Mouse (Mus musculus) lung, postnatal 0 days (tissue): ENCODE measurements around the gene Egflam. TPM values are rescaled to one million over a fixed set of nuclear protein-coding genes. Genes with fewer than 3 reads are reported as not detected.

Experiments
- ATAC-seq: fragments of 200-750 bp; cut with Nextera tagmentation; 2 replicates; pipeline ENCODE4 v1.8.0; 2017; ENCODE audit warnings: moderate library complexity
- DNase-seq: peaks from one replicate; pipeline ENCODE4 v3.0.0-alpha.2; 2016; ENCODE audit warnings: low spot score
- H3K27ac ChIP-seq: fragments of 300-500 bp; sonication (generic); 2 replicates; pipeline ENCODE4 v1.5.1; 2014; ENCODE audit warnings: antibody characterized with exemption, mild to moderate bottlenecking, low read length, mixed read lengths
- H3K27me3 ChIP-seq: fragments of 300-500 bp; sonication (generic); replicated peaks from 2 replicates; pipeline ENCODE4 v1.6.1; 2014; ENCODE audit warnings: low read length, mixed read lengths; ENCODE audit not compliant: insufficient read depth
- H3K36me3 ChIP-seq: fragments of 300-500 bp; sonication (generic); 2 replicates; pipeline ENCODE4 v1.6.1; 2014; ENCODE audit warnings: low read length, mixed read lengths; ENCODE audit not compliant: insufficient read depth
- H3K4me1 ChIP-seq: fragments of 300-500 bp; sonication (generic); 2 replicates; pipeline ENCODE4 v1.6.1; 2014; ENCODE audit warnings: antibody characterized with exemption, low read depth, low read length, mixed read lengths; ENCODE audit not compliant: insufficient read depth
- H3K4me2 ChIP-seq: fragments of 300-500 bp; sonication (generic); replicated peaks from 2 replicates; pipeline ENCODE4 v1.6.1; 2014; ENCODE audit warnings: low read depth, mild to moderate bottlenecking, low read length, moderate library complexity, mixed read lengths
- H3K4me3 ChIP-seq: fragments of 300-500 bp; sonication (generic); 2 replicates; pipeline ENCODE4 v1.5.1; 2014; ENCODE audit warnings: low read depth, low read length
- H3K9ac ChIP-seq: fragments of 300-500 bp; sonication (generic); replicated peaks from 2 replicates; pipeline ENCODE4 v1.6.1; 2014; ENCODE audit warnings: low read depth, mild to moderate bottlenecking
- H3K9me3 ChIP-seq: fragments of 300-500 bp; sonication (generic); 2 replicates; pipeline ENCODE4 v1.6.1; 2016; ENCODE audit warnings: low read length, mixed read lengths
- CTCF ChIP-seq: IDR thresholded peaks from 2 replicates; pipeline ENCODE4 v1.5.1; 2016; ENCODE audit warnings: antibody characterized with exemption, mild to moderate bottlenecking
- EP300 ChIP-seq: IDR thresholded peaks from 2 replicates; pipeline ENCODE4 v1.6.1; 2016; ENCODE audit warnings: antibody characterized with exemption, mild to moderate bottlenecking, control low read depth
- WGBS: fragments of 180-500 bp; shearing (Covaris S2); extraction: QIAGEN DNeasy Blood & Tissue Kit; methylation state at CpG from one replicate; pipeline ENCODE4 v1.1.7; 2014; 5-methylcytosine and 5-hydroxymethylcytosine counted together
- polyA plus RNA-seq: library from polyadenylated mRNA; unstranded; fragments of >200 nt; fragmentation: Nextera tagmentation; extraction: Ambion mirVana; gene quantifications from 2 replicates; pipeline ENCODE4 v1.2.1, GENCODE M21; 2015

Egflam gene
- polyA plus RNA-seq, 1 experiment from 2014 or later, result 36.4 TPM

DNA sequence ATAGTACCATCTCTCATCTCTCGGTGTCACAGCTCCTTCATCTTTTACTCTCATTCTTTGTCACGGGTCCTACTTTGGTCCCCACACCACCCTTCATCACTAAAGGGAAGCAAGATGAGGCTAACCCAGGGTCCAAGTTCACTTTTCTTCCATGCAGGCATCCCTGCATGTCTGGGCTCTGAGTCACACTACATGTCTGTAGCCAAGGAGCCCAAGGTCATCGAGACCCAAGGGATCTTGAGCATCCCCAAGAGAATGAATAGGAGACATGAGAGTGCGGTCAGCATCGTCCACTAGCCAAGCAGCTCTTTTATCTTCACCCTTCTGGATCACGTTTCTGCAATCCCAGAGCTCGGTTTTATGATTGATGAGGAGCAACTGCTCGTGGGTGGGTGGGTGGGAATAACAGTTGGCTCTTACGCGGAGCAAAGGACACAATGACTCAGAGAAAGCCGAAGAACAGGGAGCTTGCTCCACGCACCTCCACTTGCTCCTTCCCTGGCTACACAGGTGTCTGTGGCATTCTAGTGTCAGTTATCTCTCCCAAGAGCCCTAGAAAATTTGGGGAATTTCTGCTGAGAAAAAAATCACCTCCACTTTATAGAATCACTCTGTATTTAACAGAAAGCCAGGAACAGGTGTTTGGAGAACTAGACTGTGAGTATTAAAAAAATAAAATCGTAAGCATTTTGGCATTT is 164.7 kb downstream of the Egflam start:
- no peak overlapping the region for H3K9ac ChIP-seq
- H3K27ac ChIP-seq, result no peak overlapping the region
- H3K4me2 ChIP-seq, result no peak overlapping the region
- no peak for DNase-seq
- no peaks in the 10 kb centered on the region for H3K27me3 ChIP-seq
- no peak for ATAC-seq
- no peak overlapping the region for H3K4me3 ChIP-seq
- H3K9me3 ChIP-seq, result no peaks in the 10 kb centered on the region
- TF ChIP-seq CTCF (no peak), EP300 (no peak)
- no peaks in the 10 kb centered on the region for H3K36me3 ChIP-seq
- 62% methylated on average over 13 of the region's 13 CpGs for WGBS
- no peaks in the 10 kb centered on the region for H3K4me1 ChIP-seq

DNA sequence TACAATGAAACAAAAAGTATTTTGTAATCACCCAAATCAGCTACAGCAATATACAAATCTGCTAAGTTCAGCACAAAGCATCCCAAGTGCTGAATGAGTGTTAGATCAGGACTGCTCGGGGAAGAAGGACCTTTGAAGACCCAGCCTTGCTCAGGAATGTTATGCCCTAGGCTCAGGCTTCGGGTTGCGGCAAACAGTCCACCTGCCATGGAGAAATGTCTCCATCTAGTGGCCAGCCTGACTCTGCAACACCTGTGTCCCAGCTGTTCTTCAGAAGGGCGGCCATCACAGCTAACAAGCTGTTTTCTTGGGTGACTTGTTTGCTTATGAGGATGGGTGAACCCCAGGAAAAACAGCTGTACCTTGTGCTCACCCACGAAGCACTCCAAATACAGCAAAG is 172.0 kb downstream of the Egflam start:
- peak; percentile 95 for DNase-seq
- no peak; the same call in 1 of the 2 replicates for TF ChIP-seq EP300
- TF ChIP-seq CTCF, result peak; percentile 100
- Histone ChIP-seq H3K4me3 (no peak overlapping the region), H3K4me1 (no peaks in the 10 kb centered on the region), H3K27ac (no peak overlapping the region), H3K9me3 (no peaks in the 10 kb centered on the region), H3K9ac (no peak overlapping the region), H3K27me3 (no peaks in the 10 kb centered on the region), H3K4me2 (no peak overlapping the region), H3K36me3 (no peaks in the 10 kb centered on the region)
- 2% methylated on average over 5 of the region's 5 CpGs for WGBS
- peak; percentile 83 for ATAC-seq

DNA sequence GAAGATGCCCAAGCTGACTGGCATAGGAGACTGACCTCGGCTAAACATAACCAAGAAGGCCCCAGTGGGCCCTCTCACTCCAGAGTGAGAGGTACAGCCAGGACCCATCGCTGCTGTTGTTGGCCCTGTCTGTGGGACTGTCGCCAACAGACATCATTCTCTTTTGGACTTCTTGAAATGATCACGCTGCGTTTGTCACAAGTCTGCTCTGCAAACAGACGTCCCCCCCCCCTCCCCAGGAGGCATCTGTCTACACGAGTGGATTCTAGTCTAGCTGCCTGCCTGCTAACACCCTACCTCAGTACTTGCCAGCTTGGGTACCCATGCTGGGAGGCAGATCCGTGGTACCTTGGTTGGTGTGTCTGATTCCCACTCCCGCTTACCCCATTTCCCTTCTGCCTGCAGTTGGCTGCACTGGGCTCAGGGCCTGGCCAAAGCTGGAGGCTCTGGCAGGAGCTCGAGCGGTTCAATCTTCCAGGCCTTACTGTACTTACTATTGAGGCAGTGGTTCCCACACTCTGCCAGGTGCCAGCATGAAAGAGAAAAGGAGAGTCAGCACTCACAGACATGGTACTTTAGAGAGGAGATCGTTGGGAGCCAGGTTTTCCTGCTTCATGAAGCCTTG is 173.9 kb downstream of the Egflam start:
- Histone ChIP-seq H3K4me2 (no peak overlapping the region), H3K9ac (no peak overlapping the region), H3K27me3 (no peaks in the 10 kb centered on the region), H3K4me1 (no peaks in the 10 kb centered on the region), H3K4me3 (no peak overlapping the region), H3K27ac (peak overlapping the region; percentile 68; the same call in 1 of the 2 replicates), H3K36me3 (no peaks in the 10 kb centered on the region), H3K9me3 (no peaks in the 10 kb centered on the region)
- no peak for TF ChIP-seq CTCF
- no peak for TF ChIP-seq EP300
- DNase-seq (no peak), ATAC-seq (no peak)
- 60% methylated on average over 12 of the region's 12 CpGs for WGBS

DNA sequence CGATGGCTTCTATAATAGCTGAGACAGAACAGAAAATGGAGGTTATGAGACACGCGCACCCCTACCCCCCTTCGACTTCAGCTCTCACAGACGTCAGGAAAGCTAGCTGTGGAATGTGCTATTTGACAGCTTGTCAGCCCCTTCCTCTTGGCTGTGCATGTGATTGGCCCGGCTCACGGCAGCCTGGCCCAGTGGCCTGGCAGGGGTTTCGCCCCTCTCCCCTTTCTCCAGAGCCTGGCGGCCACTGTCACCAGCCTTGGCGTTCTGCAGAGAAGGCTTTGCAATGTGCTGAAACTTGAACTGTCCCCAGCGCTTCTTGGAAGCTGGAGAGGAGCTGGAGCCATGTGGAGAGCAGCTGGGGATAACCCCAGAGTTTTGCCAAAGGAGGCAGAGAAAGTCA is 175.4 kb downstream of the Egflam start:
- H3K27ac ChIP-seq, result peak overlapping the region; percentile 68
- H3K4me2 ChIP-seq, result no peak overlapping the region
- ATAC-seq (peak; percentile 79), DNase-seq (peak; percentile 71)
- no peaks in the 10 kb centered on the region for H3K4me1 ChIP-seq
- TF ChIP-seq CTCF (no peak), EP300 (no peak)
- no peak overlapping the region for H3K9ac ChIP-seq
- WGBS, result 39% methylated on average over 11 of the region's 11 CpGs
- no peaks in the 10 kb centered on the region for H3K9me3 ChIP-seq
- H3K27me3 ChIP-seq, result no peaks in the 10 kb centered on the region
- H3K4me3 ChIP-seq, result no peak overlapping the region
- H3K36me3 ChIP-seq, result no peaks in the 10 kb centered on the region

DNA sequence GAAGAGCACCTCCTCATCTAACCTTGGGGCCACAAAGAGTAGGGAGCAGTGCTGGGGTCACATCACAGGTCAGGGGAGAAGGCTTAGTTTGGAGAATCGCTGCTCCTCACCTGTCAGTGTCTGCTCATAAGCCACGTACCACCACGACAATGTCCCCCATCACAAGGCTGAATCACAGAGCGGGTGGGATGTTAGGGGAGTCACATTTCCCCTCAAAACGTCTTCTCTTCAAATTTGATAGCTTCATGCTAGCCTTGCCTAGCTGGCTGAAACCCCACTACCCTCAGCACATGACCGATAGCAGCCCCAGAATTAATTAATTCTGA is 181.0 kb downstream of the Egflam start:
- Histone ChIP-seq H3K9me3 (no peaks in the 10 kb centered on the region), H3K36me3 (no peaks in the 10 kb centered on the region), H3K4me1 (no peaks in the 10 kb centered on the region), H3K4me2 (no peak overlapping the region), H3K9ac (no peak overlapping the region), H3K27ac (no peak overlapping the region), H3K4me3 (no peak overlapping the region), H3K27me3 (no peaks in the 10 kb centered on the region)
- DNase-seq (no peak), ATAC-seq (no peak)
- 64% methylated on average over 6 of the region's 6 CpGs for WGBS
- TF ChIP-seq EP300 (no peak), CTCF (no peak)

- H3K27ac ChIP-seq, result peak overlapping the region; percentile 55
- ATAC-seq, result peak; percentile 55
- H3K9ac ChIP-seq, result no peak overlapping the region
- peak; percentile 78 for DNase-seq
- no peaks in the 10 kb centered on the region for H3K9me3 ChIP-seq
- WGBS, result 52% methylated on average over 9 of the region's 9 CpGs
- H3K4me2 ChIP-seq, result no peak overlapping the region
- TF ChIP-seq EP300, result no peak
- TF ChIP-seq CTCF, result no peak
- H3K4me1 ChIP-seq, result no peaks in the 10 kb centered on the region
- H3K36me3 ChIP-seq, result no peaks in the 10 kb centered on the region
- H3K27me3 ChIP-seq, result no peaks in the 10 kb centered on the region
- no peak overlapping the region for H3K4me3 ChIP-seq
Observed at GRCm38 (mm10) chr15:7216581-7217272, 181.5 kb downstream of the Egflam start.
